Mouse (Mus musculus): ENCODE results near the gene S100a16.

DNA sequence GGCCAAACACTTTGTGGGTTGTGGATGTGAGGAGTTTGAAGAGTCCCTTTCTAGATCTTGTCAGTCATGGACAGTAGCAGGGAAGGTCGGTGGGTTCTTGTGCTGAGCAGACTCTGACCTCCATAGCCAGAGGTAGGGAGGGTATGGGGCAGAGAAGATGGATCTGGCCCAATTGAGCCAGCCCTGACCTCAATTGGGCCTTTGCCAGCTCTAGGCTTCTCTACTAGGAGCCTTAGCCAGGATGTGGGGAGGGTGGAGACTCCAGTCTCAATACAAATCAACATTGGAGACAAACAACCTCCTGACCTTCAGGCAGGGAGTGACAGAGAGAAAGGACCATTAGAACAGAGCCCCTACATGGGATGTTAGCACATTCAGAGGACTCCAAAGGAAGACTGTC is 21.8 kb upstream of the S100a16 start:
- TF ChIP-seq POLR2A (IDR thresholded peaks at IDR 0.05; ENCODE audit: insufficient read depth, low read depth, low read length) (no peak), CTCF (IDR thresholded peaks at IDR 0.05; ENCODE audit: insufficient read depth, low read depth, low read length) (no peak)
